Mouse (Mus musculus): ENCODE measurements around the gene Phkg2. TPM values are rescaled to one million over a fixed set of nuclear protein-coding genes. Genes with fewer than 3 reads are reported as not detected.

Gene Phkg2
- polyA plus RNA-seq, 1 experiment from 2014 or later, result 62.2 TPM

GRCm38 (mm10) chr7:127574115-127574514, 975 bp downstream of the Phkg2 start:
- Histone ChIP-seq H3K9me3 (replicated peaks; ENCODE audit: control insufficient read depth, low read length) (no peaks in the 10 kb centered on the region), H3K9ac (ENCODE audit: low read length) (peak overlapping the region; percentile 72), H3K27ac (ENCODE audit: low read depth, low read length) (no peak overlapping the region), H3K4me2 (ENCODE audit: low read length) (peak overlapping the region; percentile 93), H3K27me3 (replicated peaks; ENCODE audit: control insufficient read depth, insufficient read depth, low read length) (no peaks in the 10 kb centered on the region), H3K4me3 (ENCODE audit: low read depth, low read length) (peak overlapping the region; percentile 55), H3K4me1 (ENCODE audit: control insufficient read depth, insufficient read depth, low read length) (peaks cover 17% of the 10 kb centered on the region), H3K36me3 (ENCODE audit: control insufficient read depth, insufficient read depth, low read length) (peaks cover 17% of the 10 kb centered on the region)
- WGBS, result 20% methylated on average over 7 of the region's 7 CpGs
- ATAC-seq, result no peak
- DNase-seq (ENCODE audit: low spot score), result no peak

- Histone ChIP-seq H3K4me2 (ENCODE audit: low read length) (no peak overlapping the region), H3K27ac (ENCODE audit: low read depth, low read length) (no peak overlapping the region), H3K4me3 (ENCODE audit: low read depth, low read length) (no peak overlapping the region), H3K9me3 (replicated peaks; ENCODE audit: control insufficient read depth, low read length) (no peaks in the 10 kb centered on the region), H3K27me3 (replicated peaks; ENCODE audit: control insufficient read depth, insufficient read depth, low read length) (no peaks in the 10 kb centered on the region), H3K4me1 (ENCODE audit: control insufficient read depth, insufficient read depth, low read length) (peaks cover 7% of the 10 kb centered on the region; the same call in 1 of the 2 replicates), H3K9ac (ENCODE audit: low read length) (no peak overlapping the region), H3K36me3 (ENCODE audit: control insufficient read depth, insufficient read depth, low read length) (peaks cover 55% of the 10 kb centered on the region)
- ATAC-seq (no peak), DNase-seq (ENCODE audit: low spot score) (no peak)
- 92% methylated on average over 6 of the region's 6 CpGs for WGBS
These were observed 10.1 kb downstream of the Phkg2 start for GRCm38 (mm10) chr7:127583260-127583659.

- Histone ChIP-seq H3K27ac (ENCODE audit: low read depth, low read length) (no peak overlapping the region), H3K36me3 (ENCODE audit: control insufficient read depth, insufficient read depth, low read length) (peaks cover 50% of the 10 kb centered on the region), H3K9ac (ENCODE audit: low read length) (no peak overlapping the region), H3K9me3 (replicated peaks; ENCODE audit: control insufficient read depth, low read length) (no peaks in the 10 kb centered on the region), H3K4me2 (ENCODE audit: low read length) (no peak overlapping the region), H3K27me3 (replicated peaks; ENCODE audit: control insufficient read depth, insufficient read depth, low read length) (no peaks in the 10 kb centered on the region), H3K4me3 (ENCODE audit: low read depth, low read length) (no peak overlapping the region), H3K4me1 (ENCODE audit: control insufficient read depth, insufficient read depth, low read length) (peaks cover 16% of the 10 kb centered on the region)
- WGBS, result 93% methylated on average over 7 of the region's 7 CpGs
- ATAC-seq, result no peak
- no peak for DNase-seq (ENCODE audit: low spot score)
These were observed 11.9 kb downstream of the Phkg2 start for GRCm38 (mm10) chr7:127585031-127585430.

GRCm38 (mm10) chr7:127586149-127586548, 13.0 kb downstream of the Phkg2 start:
- Histone ChIP-seq H3K4me2 (ENCODE audit: low read length) (no peak overlapping the region), H3K4me3 (ENCODE audit: low read depth, low read length) (no peak overlapping the region), H3K4me1 (ENCODE audit: control insufficient read depth, insufficient read depth, low read length) (peaks cover 16% of the 10 kb centered on the region), H3K27ac (ENCODE audit: low read depth, low read length) (no peak overlapping the region), H3K9me3 (replicated peaks; ENCODE audit: control insufficient read depth, low read length) (no peaks in the 10 kb centered on the region), H3K9ac (ENCODE audit: low read length) (no peak overlapping the region), H3K27me3 (replicated peaks; ENCODE audit: control insufficient read depth, insufficient read depth, low read length) (no peaks in the 10 kb centered on the region), H3K36me3 (ENCODE audit: control insufficient read depth, insufficient read depth, low read length) (peaks cover 50% of the 10 kb centered on the region)
- WGBS, result 87% methylated on average over 6 of the region's 6 CpGs
- DNase-seq (ENCODE audit: low spot score) (no peak), ATAC-seq (no peak)

GRCm38 (mm10) chr7:127587196-127587595, 14.1 kb downstream of the Phkg2 start:
- 68% methylated on average over 5 of the region's 5 CpGs for WGBS
- peak overlapping the region; percentile 60 for H3K4me2 ChIP-seq (ENCODE audit: low read length)
- H3K4me1 ChIP-seq (ENCODE audit: control insufficient read depth, insufficient read depth, low read length), result peaks cover 16% of the 10 kb centered on the region
- H3K36me3 ChIP-seq (ENCODE audit: control insufficient read depth, insufficient read depth, low read length), result peaks cover 53% of the 10 kb centered on the region
- peak overlapping the region; percentile 44; the same call in 1 of the 2 replicates for H3K9ac ChIP-seq (ENCODE audit: low read length)
- DNase-seq (ENCODE audit: low spot score) (no peak), ATAC-seq (no peak)
- H3K27me3 ChIP-seq (replicated peaks; ENCODE audit: control insufficient read depth, insufficient read depth, low read length), result no peaks in the 10 kb centered on the region
- H3K4me3 ChIP-seq (ENCODE audit: low read depth, low read length), result peak overlapping the region; percentile 73
- H3K27ac ChIP-seq (ENCODE audit: low read depth, low read length), result no peak overlapping the region
- H3K9me3 ChIP-seq (replicated peaks; ENCODE audit: control insufficient read depth, low read length), result no peaks in the 10 kb centered on the region

- DNase-seq (ENCODE audit: low spot score) (peak; percentile 99), ATAC-seq (peak; percentile 98)
- H3K4me3 ChIP-seq (ENCODE audit: low read depth, low read length), result peak within 1 kb of the TSS; percentile 73
- no peaks in the 10 kb centered on the region for H3K9me3 ChIP-seq (replicated peaks; ENCODE audit: control insufficient read depth, low read length)
- H3K9ac ChIP-seq (ENCODE audit: low read length), result peak within 1 kb of the TSS; percentile 81
- no peaks in the 10 kb centered on the region for H3K27me3 ChIP-seq (replicated peaks; ENCODE audit: control insufficient read depth, insufficient read depth, low read length)
- peaks cover 16% of the 10 kb centered on the region for H3K4me1 ChIP-seq (ENCODE audit: control insufficient read depth, insufficient read depth, low read length)
- H3K36me3 ChIP-seq (ENCODE audit: control insufficient read depth, insufficient read depth, low read length), result peaks cover 53% of the 10 kb centered on the region
- H3K27ac ChIP-seq (ENCODE audit: low read depth, low read length), result peak within 1 kb of the TSS; percentile 80
- H3K4me2 ChIP-seq (ENCODE audit: low read length), result peak within 1 kb of the TSS; percentile 60
- WGBS, result under 1% methylated on average over 50 of the region's 50 CpGs
These were observed 15.1 kb downstream of the Phkg2 start, which contains the start of the genes Ccdc189 and Rnf40 for GRCm38 (mm10) chr7:127588011-127588871. Gene Ccdc189 (minus strand): TSS chr7:127588595. Gene Rnf40 (plus strand): TSS chr7:127588767.

GRCm38 (mm10) chr7:127588901-127589300, 15.8 kb downstream of the Phkg2 start:
- H3K4me2 ChIP-seq (ENCODE audit: low read length), result peak overlapping the region; percentile 60
- DNase-seq (ENCODE audit: low spot score) (no peak), ATAC-seq (no peak)
- no peaks in the 10 kb centered on the region for H3K27me3 ChIP-seq (replicated peaks; ENCODE audit: control insufficient read depth, insufficient read depth, low read length)
- H3K4me3 ChIP-seq (ENCODE audit: low read depth, low read length), result peak overlapping the region; percentile 73
- H3K4me1 ChIP-seq (ENCODE audit: control insufficient read depth, insufficient read depth, low read length), result peaks cover 16% of the 10 kb centered on the region
- peak overlapping the region; percentile 50; the same call in 1 of the 2 replicates for H3K27ac ChIP-seq (ENCODE audit: low read depth, low read length)
- peaks cover 53% of the 10 kb centered on the region for H3K36me3 ChIP-seq (ENCODE audit: control insufficient read depth, insufficient read depth, low read length)
- peak overlapping the region; percentile 81 for H3K9ac ChIP-seq (ENCODE audit: low read length)
- WGBS, result 3% methylated on average over 29 of the region's 29 CpGs
- H3K9me3 ChIP-seq (replicated peaks; ENCODE audit: control insufficient read depth, low read length), result no peaks in the 10 kb centered on the region

- Histone ChIP-seq H3K4me1 (ENCODE audit: control insufficient read depth, insufficient read depth, low read length) (peaks cover 16% of the 10 kb centered on the region), H3K9me3 (replicated peaks; ENCODE audit: control insufficient read depth, low read length) (no peaks in the 10 kb centered on the region), H3K4me2 (ENCODE audit: low read length) (peak overlapping the region; percentile 60), H3K27ac (ENCODE audit: low read depth, low read length) (no peak overlapping the region), H3K4me3 (ENCODE audit: low read depth, low read length) (peak overlapping the region; percentile 73), H3K9ac (ENCODE audit: low read length) (no peak overlapping the region; the same call in 1 of the 2 replicates), H3K27me3 (replicated peaks; ENCODE audit: control insufficient read depth, insufficient read depth, low read length) (no peaks in the 10 kb centered on the region), H3K36me3 (ENCODE audit: control insufficient read depth, insufficient read depth, low read length) (peaks cover 53% of the 10 kb centered on the region)
- ATAC-seq (no peak), DNase-seq (ENCODE audit: low spot score) (no peak)
- 92% methylated on average over 9 of the region's 9 CpGs for WGBS
These were observed 16.5 kb downstream of the Phkg2 start for GRCm38 (mm10) chr7:127589637-127590036.

GRCm38 (mm10) chr7:127591108-127591507, 18.0 kb downstream of the Phkg2 start:
- WGBS, result 86% methylated on average over 10 of the region's 10 CpGs
- no peak for DNase-seq (ENCODE audit: low spot score)

More at GRCm38 (mm10) chr7:127591108-127591507, 18.0 kb downstream of the Phkg2 start:
- Histone ChIP-seq H3K4me1 (ENCODE audit: control insufficient read depth, insufficient read depth, low read length) (peaks cover 16% of the 10 kb centered on the region), H3K27ac (ENCODE audit: low read depth, low read length) (no peak overlapping the region), H3K4me3 (ENCODE audit: low read depth, low read length) (no peak overlapping the region), H3K4me2 (ENCODE audit: low read length) (no peak overlapping the region), H3K27me3 (replicated peaks; ENCODE audit: control insufficient read depth, insufficient read depth, low read length) (no peaks in the 10 kb centered on the region), H3K9me3 (replicated peaks; ENCODE audit: control insufficient read depth, low read length) (no peaks in the 10 kb centered on the region), H3K36me3 (ENCODE audit: control insufficient read depth, insufficient read depth, low read length) (peaks cover 65% of the 10 kb centered on the region), H3K9ac (ENCODE audit: low read length) (no peak overlapping the region)
- no peak for ATAC-seq

All from forebrain, embryonic 14.5 days (tissue).